Mouse (Mus musculus) gastrocnemius, postnatal 4 days (tissue): ENCODE data around the gene Hist1h2bp. TPM values are rescaled to one million over a fixed set of nuclear protein-coding genes. Genes with fewer than 3 reads are reported as not detected.
"Not testable (repeated sequence)": the region's sequence is repeated elsewhere in the genome, so short reads cannot be mapped to it uniquely, and the experiment has no call there.

Experiments
- DNase-seq, 2 experiments: peaks; one replicate each; pipeline ENCODE4 v3.0.0; 2021 to 2022; ENCODE audit warnings: low spot score in 2 of 2, mixed read lengths in 2 of 2
- microRNA-seq: library from miRNA; unstranded; fragments of <30 nt; microRNA quantifications from one replicate; pipeline ENCODE4 v1.2.0, GENCODE M21; 2021
- total RNA-seq, 2 experiments: library from RNA; stranded (reverse); gene quantifications; 2 replicates each; pipeline ENCODE4 v1.2.3; 2021

Hist1h2bp gene
- total RNA-seq, 2 experiments from 2014 or later, result 143 to 201 TPM

DNA sequence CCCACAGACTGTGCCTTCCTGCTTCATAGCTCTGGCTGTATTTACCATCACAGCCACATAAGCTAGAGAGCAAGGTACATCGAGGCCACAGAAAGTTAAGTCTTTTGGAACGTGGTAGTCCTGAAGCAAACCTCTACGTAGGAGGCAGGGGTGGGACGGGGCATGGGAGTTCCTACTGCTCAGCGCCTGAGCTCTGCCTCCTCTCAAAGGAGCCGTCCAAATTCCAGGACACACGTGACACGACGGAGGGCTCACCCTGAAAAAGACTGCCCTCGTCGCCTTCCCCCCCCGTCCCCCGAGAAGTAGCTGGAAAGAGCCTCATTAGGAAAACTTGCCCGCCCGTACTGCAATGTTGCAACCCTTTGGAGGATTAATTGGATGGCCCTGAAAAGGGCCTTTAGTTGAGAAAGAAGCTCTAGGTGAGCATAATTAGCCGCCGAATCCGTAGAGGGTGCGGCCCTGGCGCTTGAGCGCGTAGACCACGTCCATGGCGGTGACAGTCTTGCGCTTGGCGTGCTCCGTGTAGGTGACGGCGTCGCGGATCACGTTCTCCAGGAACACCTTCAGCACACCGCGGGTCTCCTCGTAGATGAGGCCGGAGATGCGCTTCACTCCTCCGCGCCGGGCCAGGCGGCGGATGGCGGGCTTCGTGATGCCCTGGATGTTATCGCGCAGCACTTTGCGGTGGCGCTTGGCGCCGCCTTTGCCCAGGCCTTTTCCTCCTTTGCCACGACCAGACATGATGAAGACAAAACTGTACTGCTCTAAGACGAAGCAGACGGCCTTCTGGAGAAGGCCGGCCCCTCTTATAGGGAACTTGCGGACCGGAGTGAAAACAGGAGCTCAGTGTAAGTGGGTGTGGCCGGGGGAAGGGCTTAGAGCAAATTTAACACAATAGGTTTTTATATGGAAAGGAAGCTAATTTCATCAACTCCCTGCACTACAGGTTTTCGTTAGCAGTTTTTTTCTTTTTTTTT lies 44.4 kb downstream of the Hist1h2bp start, which contains the start of gene Hist1h4n:
TSS of gene Hist1h4n (minus strand) at position 779 of the 977 bp plus-strand sequence.
- not testable (repeated sequence) for DNase-seq

DNA sequence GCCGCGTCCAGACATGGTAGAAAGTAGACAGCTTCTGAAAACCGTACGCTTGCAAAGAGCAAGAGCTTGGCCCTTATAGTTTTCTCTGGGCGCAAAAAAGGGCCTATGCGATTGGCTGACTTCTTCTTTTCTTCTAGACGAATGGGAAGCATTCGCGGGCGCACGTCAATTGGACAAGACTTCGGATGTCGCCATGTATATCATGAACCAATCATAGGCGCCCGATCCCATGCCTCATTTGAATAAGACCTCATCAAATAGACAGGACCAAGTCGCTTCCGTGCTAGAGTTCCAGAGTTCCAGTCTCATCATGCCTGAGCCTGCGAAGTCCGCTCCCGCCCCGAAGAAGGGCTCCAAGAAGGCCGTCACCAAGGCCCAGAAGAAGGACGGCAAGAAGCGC lies 46.2 kb downstream of the Hist1h2bp start, which contains the start of the genes Hist1h2ap and Hist1h2br:
TSS of gene Hist1h2ap (minus strand) at position 47 of the 400 bp plus-strand sequence.
TSS of gene Hist1h2br (plus strand) at position 283 of the 400 bp plus-strand sequence.
- not testable (repeated sequence) for DNase-seq

Small RNA genes lying within 50 kb of the gene (microRNA-seq; reads per million reads assigned to microRNA genes)
- gene Gm19658 (not detected), gene Gm44346 (not detected), gene Gm44454 (not detected), gene Gm44466 (not detected)

Other genes starting within 250 kb of the Hist1h2bp start
- not detected for gene Olfr1366, start 244.7 kb upstream of the Hist1h2bp start, total RNA-seq
- gene Olfr1535, start 227.6 kb upstream of the Hist1h2bp start, total RNA-seq, result not detected
- gene Olfr1364, start 205.7 kb upstream of the Hist1h2bp start, total RNA-seq, result not detected
- not detected for gene Olfr1362, start 173.4 kb upstream of the Hist1h2bp start, total RNA-seq
- gene Olfr11, start 144.9 kb upstream of the Hist1h2bp start, total RNA-seq, result not detected
- gene Olfr1361, start 124.1 kb upstream of the Hist1h2bp start, total RNA-seq, result not detected
- not detected for gene Olfr1360, start 110.1 kb upstream of the Hist1h2bp start, total RNA-seq
- gene Olfr1359, start 89.3 kb upstream of the Hist1h2bp start, total RNA-seq, result not detected
- 100 to 1,000 TPM; 362 to 482 TPM for gene Hist1h2bl, start 71.3 kb upstream of the Hist1h2bp start, total RNA-seq
- gene Hist1h2ai, start 71.0 kb upstream of the Hist1h2bp start, total RNA-seq, result 100 to 1,000 TPM; 297 to 368 TPM
- gene Hist1h3h, start 69.8 kb upstream of the Hist1h2bp start, total RNA-seq, result 100 to 1,000 TPM; 508 to 651 TPM
- gene Hist1h2bm, start 65.4 kb upstream of the Hist1h2bp start, total RNA-seq, result 100 to 1,000 TPM; 101 to 150 TPM
- 10 to 100 TPM; 70.8 to 87.9 TPM for gene Hist1h4j, start 52.4 kb upstream of the Hist1h2bp start, total RNA-seq
- gene Hist1h4k, start 37.0 kb upstream of the Hist1h2bp start, total RNA-seq, result 1,000 to 10,000 TPM in 1 of 2 experiments, 100 to 1,000 TPM in 1; 854 to 1,164 TPM
- 100 to 1,000 TPM; 131 to 185 TPM for gene Hist1h2ak, start 33.6 kb upstream of the Hist1h2bp start, total RNA-seq
- 100 to 1,000 TPM; 211 to 286 TPM for gene Hist1h2bn, start 33.3 kb upstream of the Hist1h2bp start, total RNA-seq
- gene Hist1h1b, start 6.8 kb upstream of the Hist1h2bp start, total RNA-seq, result 100 to 1,000 TPM; 246 to 294 TPM
- 100 to 1,000 TPM; 398 to 496 TPM for gene Hist1h3i, start 4.1 kb upstream of the Hist1h2bp start, total RNA-seq
- gene Hist1h2an, start 243 bp upstream of the Hist1h2bp start, total RNA-seq, result 100 to 1,000 TPM in 1 of 2 experiments, 10 to 100 TPM in 1; 82.7 to 102 TPM
- gene Hist1h2bq, start 22.7 kb downstream of the Hist1h2bp start, total RNA-seq, result 100 to 1,000 TPM; 278 to 369 TPM
- 100 to 1,000 TPM; 431 to 590 TPM for gene Hist1h2ao, start 23.0 kb downstream of the Hist1h2bp start, total RNA-seq
- gene Hist1h4m, start 24.3 kb downstream of the Hist1h2bp start, total RNA-seq, result 100 to 1,000 TPM; 582 to 750 TPM
- 100 to 1,000 TPM in 1 of 2 experiments, 10 to 100 TPM in 1; 93.9 to 147 TPM for gene Hist1h4n, start 44.7 kb downstream of the Hist1h2bp start, total RNA-seq
- 100 to 1,000 TPM; 215 to 300 TPM for gene Hist1h2ap, start 46.0 kb downstream of the Hist1h2bp start, total RNA-seq
- 100 to 1,000 TPM; 275 to 365 TPM for gene Hist1h2br, start 46.3 kb downstream of the Hist1h2bp start, total RNA-seq
- 1 to 10 TPM; 1.4 to 2.6 TPM for gene Zfp184, start 157.6 kb downstream of the Hist1h2bp start, total RNA-seq
- gene Pom121l2, start 193.7 kb downstream of the Hist1h2bp start, total RNA-seq, result not detected
- under 1 TPM; 0.20 to 0.21 TPM for gene Prss16, start 222.3 kb downstream of the Hist1h2bp start, total RNA-seq
- 100 to 1,000 TPM; 276 to 360 TPM for gene Hist1h2ah, start 248.1 kb downstream of the Hist1h2bp start, total RNA-seq
- 100 to 1,000 TPM; 393 to 555 TPM for gene Hist1h2bk, start 248.4 kb downstream of the Hist1h2bp start, total RNA-seq